14 mouse cellular contexts compared by ENCODE assay signal in the genomic region with DNA sequence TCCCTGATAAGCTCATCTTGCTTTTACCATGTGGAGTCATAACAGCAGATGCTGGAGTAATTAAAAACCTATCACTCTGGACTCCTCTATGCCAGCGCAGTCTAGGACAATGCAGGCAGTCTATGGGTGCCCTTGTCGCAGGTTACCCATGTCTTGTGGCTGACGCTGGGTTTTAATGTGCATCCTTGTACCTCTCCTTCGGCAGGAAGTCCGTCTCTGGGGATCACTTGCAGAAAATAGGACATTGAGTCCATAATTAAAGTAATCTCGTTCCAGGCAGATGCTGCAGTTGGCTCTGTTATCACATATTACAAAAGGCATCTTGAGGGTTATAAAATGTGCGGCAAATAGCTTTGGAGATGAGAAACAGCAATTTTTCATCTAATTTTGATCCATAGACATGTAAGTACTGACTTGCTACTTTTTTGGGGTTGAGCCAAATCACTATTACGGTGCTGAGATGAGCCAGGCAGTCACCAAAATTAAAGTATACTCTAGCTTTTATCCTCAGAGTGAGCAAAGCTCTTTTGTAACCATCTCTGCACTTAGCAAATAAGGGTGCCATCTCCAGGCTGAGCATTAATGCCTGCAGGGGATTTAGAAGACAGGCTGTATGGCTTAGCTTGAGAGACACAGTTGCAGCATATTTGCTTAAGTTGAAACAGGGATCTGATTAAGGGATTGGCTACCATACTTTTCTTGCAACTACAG.
DNase-seq lines count a peak whose midpoint lies in the region; ATAC-seq and TF ChIP-seq lines count a peak whose summit lies in the region.
"Had no signal": no experiment of that assay in that cellular context is flagged by ENCODE, and none has a peak within 500 bp of the region (broad histone marks: within the 10 kb centered on the region; RNA-seq: fewer than 3 reads in every experiment).

No protein-coding gene starts in this region.

- no peaks in the 10 kb centered on the region for H3K79me2 ChIP-seq in heart, adult 2 months (replicated peaks; ENCODE audit: control insufficient read depth, insufficient read depth, low read length)

- TF ChIP-seq CTCF in cerebellum, adult 2 months (IDR thresholded peaks at IDR 0.05; ENCODE audit: borderline replicate concordance, insufficient read depth, low read depth, low read length) = no peak
- no peak for TF ChIP-seq CTCF in layer of hippocampus, adult 2 months (conservative IDR thresholded peaks at IDR 0.05)
- no peak for TF ChIP-seq CTCF in heart, adult 2 months (IDR thresholded peaks at IDR 0.05)

- ATAC-seq in hindbrain, embryonic 12.5 days (ENCODE audit: low FRiP score) = peak; percentile 79
- ATAC-seq in neural tube, embryonic 13.5 days (ENCODE audit: low read depth) = peak; percentile 94

- TF ChIP-seq POLR2A in cerebellum, adult 2 months (IDR thresholded peaks at IDR 0.05; ENCODE audit: borderline replicate concordance, insufficient read depth, low read length) = no peak
- TF ChIP-seq POLR2A in heart, adult 2 months (IDR thresholded peaks at IDR 0.05; ENCODE audit: insufficient read depth, low read depth, low read length) = no peak

- no peaks in the 10 kb centered on the region for H3K27me3 ChIP-seq in cerebellum, adult 2 months (ENCODE audit: control insufficient read depth, insufficient read depth, low read length)
- no peaks in the 10 kb centered on the region for H3K27me3 ChIP-seq in hindbrain, embryonic 12.5 days
- no peaks in the 10 kb centered on the region for H3K27me3 ChIP-seq in neural tube, embryonic 13.5 days
- H3K27me3 ChIP-seq in heart, adult 2 months (ENCODE audit: control insufficient read depth, insufficient read depth, low read length) = no peaks in the 10 kb centered on the region
- H3K27me3 ChIP-seq: limb, embryonic 13.5 days had no signal

- TF ChIP-seq EP300 in heart, adult 2 months (IDR thresholded peaks at IDR 0.05; ENCODE audit: insufficient read depth, low read depth, low read length) = no peak

- DNase-seq in cerebellum, adult 2 months = peak; percentile 37 to 38
- DNase-seq in cerebellum, postnatal 4 days (ENCODE audit: low spot score in 2 of 2) = no peak
- peak; percentile 1 to 4 for DNase-seq in layer of hippocampus, postnatal 36 days
- no peak for DNase-seq in layer of hippocampus, adult 2 months (ENCODE audit: low spot score in 2 of 2)
- DNase-seq in heart, adult 2 months = no peak
- no peak for DNase-seq in gastrocnemius, postnatal 10 days
- DNase-seq: adrenal gland, adult 2 months; heart, postnatal 4 days; lung, adult 18-20 months; right cerebral cortex, postnatal 4 days; thymus, postnatal 14 days had no signal

- H3K4me1 ChIP-seq in cerebellum, adult 2 months (ENCODE audit: control insufficient read depth, insufficient read depth, low read length) = peaks cover 3% of the 10 kb centered on the region; the same call in 1 of the 2 replicates
- H3K4me1 ChIP-seq in hindbrain, embryonic 12.5 days = peaks cover 3% of the 10 kb centered on the region; the same call in 1 of the 2 replicates
- H3K4me1 ChIP-seq in neural tube, embryonic 13.5 days (replicated peaks) = peaks cover 12% of the 10 kb centered on the region
- no peaks in the 10 kb centered on the region for H3K4me1 ChIP-seq in heart, adult 2 months (ENCODE audit: control insufficient read depth, insufficient read depth, low read length)

- H3K4me2 ChIP-seq in hindbrain, embryonic 12.5 days (replicated peaks) = no peak overlapping the region
- H3K4me2 ChIP-seq in neural tube, embryonic 13.5 days = peak overlapping the region; percentile 22
- H3K4me2 ChIP-seq: limb, embryonic 13.5 days had no signal

- H3K27ac ChIP-seq in cerebellum, adult 2 months (ENCODE audit: insufficient read depth, low read length) = 0 out of 2 replicates have a peak overlapping the region, but pooled peaks have one; percentile 46
- no peak overlapping the region for H3K27ac ChIP-seq in layer of hippocampus, adult 2 months
- H3K27ac ChIP-seq in hindbrain, embryonic 12.5 days = peak overlapping the region; percentile 55
- peak overlapping the region; percentile 39 for H3K27ac ChIP-seq in neural tube, embryonic 13.5 days (replicated peaks)
- H3K27ac ChIP-seq in heart, adult 2 months = no peak overlapping the region
- H3K27ac ChIP-seq: limb, embryonic 13.5 days had no signal

- WGBS in cerebellum, adult 2 months = 15% methylated on average over 8 of the region's 8 CpGs
- 61% methylated on average over 8 of the region's 8 CpGs for WGBS in hindbrain, embryonic 12.5 days
- 38% methylated on average over 8 of the region's 8 CpGs for WGBS in neural tube, embryonic 13.5 days
- 61% methylated on average over 8 of the region's 8 CpGs for WGBS in heart, adult 2 months

- no peak overlapping the region for H3K4me3 ChIP-seq in cerebellum, adult 2 months (replicated peaks; ENCODE audit: insufficient read depth, low read depth, low read length)
- no peak overlapping the region for H3K4me3 ChIP-seq in layer of hippocampus, adult 2 months
- no peak overlapping the region for H3K4me3 ChIP-seq in hindbrain, embryonic 12.5 days
- H3K4me3 ChIP-seq in neural tube, embryonic 13.5 days = no peak overlapping the region
- no peak overlapping the region for H3K4me3 ChIP-seq in heart, adult 2 months
- H3K4me3 ChIP-seq: limb, embryonic 13.5 days had no signal

- H3K9ac ChIP-seq in hindbrain, embryonic 12.5 days = no peak overlapping the region
- no peak overlapping the region for H3K9ac ChIP-seq in neural tube, embryonic 13.5 days
- H3K9ac ChIP-seq in heart, adult 2 months (ENCODE audit: low read depth, low read length) = no peak overlapping the region
- H3K9ac ChIP-seq: limb, embryonic 13.5 days had no signal

- H3K36me3 ChIP-seq in hindbrain, embryonic 12.5 days = no peaks in the 10 kb centered on the region
- no peaks in the 10 kb centered on the region for H3K36me3 ChIP-seq in neural tube, embryonic 13.5 days
- no peaks in the 10 kb centered on the region for H3K36me3 ChIP-seq in heart, adult 2 months (ENCODE audit: control insufficient read depth, insufficient read depth, low read length)
- H3K36me3 ChIP-seq: limb, embryonic 13.5 days had no signal

- intact Hi-C loops in heart, adult 2 months (cut with DNase I) = no loop called here

- H3K9me3 ChIP-seq in hindbrain, embryonic 12.5 days (replicated peaks) = no peaks in the 10 kb centered on the region
- no peaks in the 10 kb centered on the region for H3K9me3 ChIP-seq in neural tube, embryonic 13.5 days
- H3K9me3 ChIP-seq: limb, embryonic 13.5 days had no signal

Comparison
In these comparisons a context has a peak if more than half of its experiments do, and no peak if none do; other contexts are left out.
1. DNase-seq: peak in cerebellum, adult 2 months (2 of 2) and layer of hippocampus, postnatal 36 days (2 of 2); none in cerebellum, postnatal 4 days (0 of 2), layer of hippocampus, adult 2 months (0 of 2), heart, adult 2 months (0 of 2) and gastrocnemius, postnatal 10 days (single experiment).
2. H3K27ac ChIP-seq: peak in cerebellum, adult 2 months (single experiment), hindbrain, embryonic 12.5 days (single experiment) and neural tube, embryonic 13.5 days (single experiment); none in layer of hippocampus, adult 2 months (single experiment) and heart, adult 2 months (single experiment).